ENCODE assay signal across 8 mouse cellular contexts in genomic region chr9:65891126-65891525, GRCm38 (mm10). TPM values are rescaled to one million over a fixed set of nuclear protein-coding genes. Genes with fewer than 3 reads are reported as not detected.
DNase-seq lines count a peak whose midpoint lies in the region; ATAC-seq and TF ChIP-seq lines count a peak whose summit lies in the region.

No protein-coding gene starts in this region.

- TF ChIP-seq EP300 in stomach, postnatal 0 days (optimal IDR thresholded peaks at IDR 0.05), result no peak

- H3K4me1 ChIP-seq in forebrain, embryonic 14.5 days (ENCODE audit: control insufficient read depth, insufficient read depth, low read length), result 0 out of 2 replicates have a peak, but pooled peaks cover 3% of the 10 kb centered on the region
- peaks cover 15% of the 10 kb centered on the region for H3K4me1 ChIP-seq in liver, embryonic 12.5 days
- H3K4me1 ChIP-seq in stomach, postnatal 0 days (replicated peaks; ENCODE audit: control insufficient read depth, insufficient read depth), result no peaks in the 10 kb centered on the region

- H3K27me3 ChIP-seq in forebrain, embryonic 14.5 days (replicated peaks; ENCODE audit: control insufficient read depth, insufficient read depth, low read length), result no peaks in the 10 kb centered on the region
- H3K27me3 ChIP-seq in liver, embryonic 12.5 days (replicated peaks), result no peaks in the 10 kb centered on the region
- no peaks in the 10 kb centered on the region for H3K27me3 ChIP-seq in stomach, postnatal 0 days (ENCODE audit: control insufficient read depth, insufficient read depth, low read length)

- peak overlapping the region; percentile 71 for H3K9ac ChIP-seq in forebrain, embryonic 14.5 days (ENCODE audit: low read length)
- H3K9ac ChIP-seq in liver, embryonic 12.5 days, result peak overlapping the region; percentile 84
- no peak overlapping the region for H3K9ac ChIP-seq in stomach, postnatal 0 days (ENCODE audit: low read length)

- peak overlapping the region; percentile 48 for H3K4me3 ChIP-seq in forebrain, embryonic 14.5 days (ENCODE audit: low read depth, low read length)
- H3K4me3 ChIP-seq in liver, embryonic 12.5 days, result peak overlapping the region; percentile 77
- H3K4me3 ChIP-seq in stomach, postnatal 0 days (ENCODE audit: low read depth, low read length), result peak overlapping the region; percentile 52

- DNase-seq in thymus, postnatal 25 days, result peak; percentile 10
- no peak for DNase-seq in thymus, adult 18-20 months
- no peak for DNase-seq in forebrain, embryonic 14.5 days (ENCODE audit: low spot score)
- no peak for DNase-seq in stomach, postnatal 0 days (ENCODE audit: low spot score)
- DNase-seq in cerebellum, adult 11-12 months, result no peak
- DNase-seq in gastrocnemius, adult 8-10 months (ENCODE audit: low spot score in 2 of 2), result no peak
- DNase-seq in cerebellum, adult 9-10 months, result no peak

- H3K27ac ChIP-seq in forebrain, embryonic 14.5 days (ENCODE audit: low read depth, low read length), result no peak overlapping the region
- H3K27ac ChIP-seq in liver, embryonic 12.5 days, result peak overlapping the region; percentile 78; the same call in 1 of the 2 replicates
- no peak overlapping the region for H3K27ac ChIP-seq in stomach, postnatal 0 days (replicated peaks)

- peak overlapping the region; percentile 81 for H3K4me2 ChIP-seq in forebrain, embryonic 14.5 days (ENCODE audit: low read length)
- peak overlapping the region; percentile 81 for H3K4me2 ChIP-seq in liver, embryonic 12.5 days
- H3K4me2 ChIP-seq in stomach, postnatal 0 days (replicated peaks; ENCODE audit: low read depth), result peak overlapping the region; percentile 94

- 3% methylated on average over 5 of the region's 5 CpGs for WGBS in forebrain, embryonic 14.5 days
- WGBS in liver, embryonic 12.5 days (ENCODE audit: insufficient replicate concordance), result 7% methylated on average over 5 of the region's 5 CpGs
- WGBS in stomach, postnatal 0 days, result 5% methylated on average over 5 of the region's 5 CpGs

- H3K9me3 ChIP-seq in forebrain, embryonic 14.5 days (replicated peaks; ENCODE audit: control insufficient read depth, low read length), result no peaks in the 10 kb centered on the region
- no peaks in the 10 kb centered on the region for H3K9me3 ChIP-seq in liver, embryonic 12.5 days (replicated peaks)
- H3K9me3 ChIP-seq in stomach, postnatal 0 days (ENCODE audit: control insufficient read depth, low read length), result no peaks in the 10 kb centered on the region

- no peak for TF ChIP-seq CTCF in stomach, postnatal 0 days (IDR thresholded peaks at IDR 0.05; ENCODE audit: low read depth)

- no peak for ATAC-seq in forebrain, embryonic 14.5 days
- ATAC-seq in liver, embryonic 12.5 days, result no peak
- no peak for ATAC-seq in stomach, postnatal 0 days (ENCODE audit: low FRiP score, low TSS enrichment)

- H3K36me3 ChIP-seq in forebrain, embryonic 14.5 days (ENCODE audit: control insufficient read depth, insufficient read depth, low read length), result peaks cover 14% of the 10 kb centered on the region
- H3K36me3 ChIP-seq in liver, embryonic 12.5 days, result peaks cover 38% of the 10 kb centered on the region
- no peaks in the 10 kb centered on the region for H3K36me3 ChIP-seq in stomach, postnatal 0 days (ENCODE audit: control insufficient read depth, insufficient read depth, low read length)

RNA-seq across cellular contexts. Expression of gene Pclaf, which starts 1.1 kb away (rescaled TPM):
- 57.3 and 59.0 TPM in 2 replicates for polyA plus RNA-seq in forebrain, embryonic 14.5 days (2014; fragmentation: Nextera tagmentation; extraction: Ambion mirVana)
- polyA plus RNA-seq in liver, embryonic 12.5 days (2016; fragmentation: Nextera tagmentation; extraction: Ambion mirVana), result 126 TPM in 2 replicates
- 37.5 and 48.6 TPM in 2 replicates for polyA plus RNA-seq in stomach, postnatal 0 days (2015; fragmentation: Nextera tagmentation; extraction: Ambion mirVana)
- total RNA-seq in gastrocnemius, adult 8-10 months (2022), result not detected

RNA-seq across cellular contexts. Expression of gene Trip4, which starts 17.5 kb away (rescaled TPM):
- 25.5 and 29.4 TPM in 2 replicates for polyA plus RNA-seq in forebrain, embryonic 14.5 days (2014; fragmentation: Nextera tagmentation; extraction: Ambion mirVana)
- polyA plus RNA-seq in liver, embryonic 12.5 days (2016; fragmentation: Nextera tagmentation; extraction: Ambion mirVana), result 17.4 and 18.3 TPM in 2 replicates
- polyA plus RNA-seq in stomach, postnatal 0 days (2015; fragmentation: Nextera tagmentation; extraction: Ambion mirVana), result 14.7 and 16.8 TPM in 2 replicates
- total RNA-seq in gastrocnemius, adult 8-10 months (2022), result 10 to 100 TPM; 13.6 to 15.6 (median 14.4) TPM

RNA-seq across cellular contexts. Expression of gene Csnk1g1, which starts 17.6 kb away (rescaled TPM):
- 21.1 and 24.2 TPM in 2 replicates for polyA plus RNA-seq in forebrain, embryonic 14.5 days (2014; fragmentation: Nextera tagmentation; extraction: Ambion mirVana)
- polyA plus RNA-seq in liver, embryonic 12.5 days (2016; fragmentation: Nextera tagmentation; extraction: Ambion mirVana), result 7.1 and 7.4 TPM in 2 replicates
- polyA plus RNA-seq in stomach, postnatal 0 days (2015; fragmentation: Nextera tagmentation; extraction: Ambion mirVana), result 5.6 and 6.3 TPM in 2 replicates
- total RNA-seq in gastrocnemius, adult 8-10 months (2022), result 1 to 10 TPM; 7.7 to 8.0 (median 7.7) TPM
